Mouse (Mus musculus) right cerebral cortex, adult 2 months (tissue): Measurements from ENCODE around the gene Spin1.

Experiments
- DNase-seq, 2 experiments: peaks; one replicate each; pipeline ENCODE4 v3.0.0; 2021 to 2022; ENCODE audit warnings: low spot score in 2 of 2

Spin1 gene

GRCm38 (mm10) chr13:51136315-51136714 is 35.6 kb downstream of the Spin1 start:
- no peak for DNase-seq

DNA sequence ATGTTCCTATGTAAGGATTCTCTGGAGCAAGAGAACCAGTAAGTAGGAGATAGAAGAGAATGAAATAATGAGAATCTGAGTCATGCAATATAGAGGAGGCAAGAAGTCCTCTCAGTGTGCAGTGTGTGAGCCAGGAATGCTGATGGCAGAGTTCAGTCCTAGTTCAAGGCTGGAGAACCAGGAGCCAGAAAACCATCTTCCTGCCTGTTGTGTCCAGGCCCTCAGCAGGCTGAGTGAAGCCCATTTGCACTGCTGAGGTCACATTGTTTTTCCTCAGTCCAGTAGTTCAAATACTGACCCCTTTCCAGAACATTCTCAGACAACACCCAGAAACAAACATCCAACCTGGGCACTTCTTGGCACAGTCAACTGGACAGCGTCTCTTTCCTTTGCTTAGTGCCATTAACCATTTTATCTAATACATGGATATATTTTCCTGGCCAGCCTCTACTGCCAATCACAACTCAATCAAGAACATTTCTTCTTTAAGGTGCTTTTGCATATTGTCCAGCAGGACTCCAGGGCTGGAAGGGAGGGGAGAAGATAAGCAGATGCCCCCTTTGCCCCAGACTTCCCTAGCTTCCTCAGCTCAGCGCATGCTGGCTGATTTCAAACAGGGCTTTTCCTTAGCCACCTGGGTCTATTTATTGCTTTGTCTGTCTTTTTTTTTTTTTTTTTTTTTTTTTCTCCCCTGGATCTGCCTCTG is 36.5 kb downstream of the Spin1 start:
- no peak for DNase-seq

GRCm38 (mm10) chr13:51137702-51138031 is 37.0 kb downstream of the Spin1 start:
- DNase-seq, result no peak

GRCm38 (mm10) chr13:51147106-51147505 is 46.4 kb downstream of the Spin1 start:
- no peak for DNase-seq

GRCm38 (mm10) chr13:51152966-51153669 is 52.4 kb downstream of the Spin1 start:
- no peak for DNase-seq

DNA sequence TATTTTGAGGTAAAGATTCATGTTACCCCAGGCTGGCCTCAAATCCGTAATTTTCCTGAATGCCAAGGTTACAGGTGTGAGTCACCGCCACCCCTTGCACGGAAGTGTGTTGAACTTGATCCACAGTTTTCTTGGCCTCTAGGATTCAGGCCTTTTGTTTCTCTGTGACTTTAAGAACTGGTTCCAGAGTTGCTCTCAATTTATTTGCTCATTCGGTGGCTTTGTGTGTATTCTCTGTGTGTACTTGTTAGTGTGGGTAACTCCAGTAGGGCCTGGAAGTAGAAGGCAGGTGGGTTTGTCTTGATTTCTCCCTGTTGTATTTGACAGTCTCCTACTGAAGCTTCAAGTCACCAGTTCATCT is 53.0 kb downstream of the Spin1 start:
- DNase-seq, result no peak

- DNase-seq, result no peak
Observed at GRCm38 (mm10) chr13:51155178-51156013, 54.7 kb downstream of the Spin1 start.

DNA sequence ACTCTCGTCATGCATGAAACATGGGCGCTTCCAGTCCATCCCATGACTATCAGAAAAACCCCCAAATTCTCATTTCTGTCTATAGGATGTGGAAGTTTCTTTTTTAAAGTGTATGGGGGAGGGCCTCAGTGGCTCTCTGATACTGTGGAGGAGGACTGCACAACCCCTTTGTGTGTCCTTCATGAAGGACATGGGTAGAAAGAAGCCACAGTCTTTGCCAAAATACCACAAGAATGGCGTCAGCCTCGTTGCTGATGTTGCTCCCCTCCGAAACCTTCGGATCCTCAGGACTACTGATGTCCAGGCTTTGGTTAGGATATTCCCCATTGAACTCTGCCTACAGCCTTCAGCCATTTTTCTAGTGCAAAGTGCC is 55.3 kb downstream of the Spin1 start:
- DNase-seq, result no peak

GRCm38 (mm10) chr13:51157291-51157690 is 56.6 kb downstream of the Spin1 start:
- DNase-seq, result no peak

DNA sequence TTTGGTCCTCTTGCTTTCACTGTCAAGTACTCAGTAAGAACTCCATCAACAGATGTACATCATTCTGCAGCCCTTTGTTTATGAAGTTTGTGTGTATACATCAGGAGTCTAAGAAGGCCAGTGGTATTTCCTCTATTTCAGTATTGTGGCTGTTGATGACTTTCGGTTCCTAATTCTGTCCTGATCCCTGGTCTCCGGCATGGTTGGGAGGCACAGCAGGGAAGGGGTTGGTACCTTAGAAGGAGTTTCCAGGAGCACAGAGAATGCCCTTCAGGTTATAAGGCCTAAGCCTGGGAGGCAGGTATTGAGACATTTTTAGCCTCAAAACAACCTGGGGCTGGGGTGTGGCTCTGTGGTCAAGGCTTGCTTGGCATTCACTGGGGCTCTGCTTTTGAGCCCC is 61.0 kb downstream of the Spin1 start:
- DNase-seq, result no peak

GRCm38 (mm10) chr13:51162246-51162645 is 61.6 kb downstream of the Spin1 start:
- DNase-seq, result no peak

- no peak for DNase-seq
Observed at GRCm38 (mm10) chr13:51166711-51167110, 66.0 kb downstream of the Spin1 start.

DNA sequence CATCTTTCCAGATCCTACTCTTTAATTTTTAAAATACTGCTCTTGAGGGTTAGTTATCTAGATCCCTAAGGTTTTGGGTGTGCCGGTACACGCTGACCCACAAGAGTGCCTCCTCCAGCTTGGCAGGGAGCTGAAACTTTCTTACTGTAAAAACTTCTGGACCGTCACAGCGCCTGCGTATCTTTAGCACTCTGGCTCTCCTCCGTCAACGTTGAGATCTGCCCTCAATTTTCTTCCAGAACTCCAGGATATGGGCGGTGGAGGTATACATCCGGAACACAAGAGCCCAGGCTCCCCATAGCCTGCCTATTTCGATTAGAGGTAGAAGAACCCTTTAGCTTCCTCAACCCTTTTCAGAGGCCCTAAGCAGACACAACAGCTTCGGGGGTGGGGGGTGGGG is 69.5 kb downstream of the Spin1 start:
- DNase-seq, result no peak

- peak in 1 of 2 experiments; percentile 28 for DNase-seq
Observed at GRCm38 (mm10) chr13:51170691-51171680, 70.3 kb downstream of the Spin1 start, which contains the start of gene Nxnl2. TSS of gene Nxnl2 (plus strand) at chr13:51171022.

DNA sequence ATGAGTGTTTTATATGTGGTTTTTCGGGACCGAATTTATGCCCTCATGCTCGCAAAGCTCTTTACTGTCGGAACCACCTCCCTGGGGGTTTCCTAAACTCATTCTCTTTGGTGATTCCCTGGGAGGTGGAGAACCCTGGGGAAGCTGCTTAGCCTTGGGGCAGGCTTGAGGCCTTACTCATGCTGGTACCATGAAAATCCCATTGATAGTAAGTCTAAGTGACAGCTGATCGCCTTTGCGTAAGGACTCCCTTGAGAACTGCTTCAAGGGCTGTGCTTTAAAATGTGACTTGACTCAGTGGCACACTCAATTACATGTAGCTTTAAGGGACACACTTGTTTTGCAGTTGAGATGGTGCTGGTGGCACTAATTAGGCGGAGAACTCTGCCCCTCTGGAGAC is 71.9 kb downstream of the Spin1 start:
- no peak for DNase-seq

- DNase-seq, result no peak
Observed at GRCm38 (mm10) chr13:51178932-51179331, 78.3 kb downstream of the Spin1 start.

DNA sequence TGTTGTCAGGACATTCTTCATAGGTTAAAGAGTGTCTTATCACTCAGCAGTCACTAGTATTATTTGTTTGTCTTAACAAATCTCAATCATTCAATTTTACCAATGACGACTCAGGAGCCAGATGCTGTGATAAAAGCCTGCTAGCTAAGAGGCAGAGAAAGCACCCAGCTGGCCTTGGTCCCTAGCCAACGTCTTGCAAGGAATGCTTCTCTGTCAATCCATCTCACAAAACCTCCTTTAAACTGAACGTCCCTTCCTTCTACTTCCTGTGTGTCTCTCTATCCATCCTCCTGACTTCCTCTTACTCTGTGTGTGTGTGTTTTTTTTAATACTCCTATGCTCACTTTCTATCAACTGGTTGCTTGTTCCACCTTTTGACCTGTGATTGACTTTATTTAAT is 78.7 kb downstream of the Spin1 start:
- no peak for DNase-seq

- DNase-seq, result no peak
Observed at GRCm38 (mm10) chr13:51182236-51182635, 81.6 kb downstream of the Spin1 start.

DNA sequence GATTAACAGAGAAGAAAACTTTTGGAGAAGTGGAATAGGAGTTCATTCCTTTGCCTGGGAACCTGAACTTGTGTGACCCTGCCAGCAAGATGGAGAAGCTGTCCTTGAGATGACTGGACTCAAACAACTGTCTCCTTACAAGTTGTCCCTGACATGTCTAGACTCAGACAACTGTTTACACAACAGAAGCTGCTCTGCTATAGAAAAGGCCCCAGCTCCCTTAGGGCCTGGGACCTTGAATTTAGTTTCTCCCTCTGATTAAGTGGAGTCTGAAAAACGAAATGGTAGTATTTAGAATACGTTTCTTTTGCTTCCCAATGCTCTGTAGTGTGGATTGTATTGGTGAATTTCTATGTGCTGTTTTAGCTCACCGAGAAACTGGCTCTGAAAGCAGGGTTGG is 84.2 kb downstream of the Spin1 start:
- DNase-seq, result no peak

- DNase-seq, result no peak
Observed at GRCm38 (mm10) chr13:51190336-51190735, 89.7 kb downstream of the Spin1 start.

DNA sequence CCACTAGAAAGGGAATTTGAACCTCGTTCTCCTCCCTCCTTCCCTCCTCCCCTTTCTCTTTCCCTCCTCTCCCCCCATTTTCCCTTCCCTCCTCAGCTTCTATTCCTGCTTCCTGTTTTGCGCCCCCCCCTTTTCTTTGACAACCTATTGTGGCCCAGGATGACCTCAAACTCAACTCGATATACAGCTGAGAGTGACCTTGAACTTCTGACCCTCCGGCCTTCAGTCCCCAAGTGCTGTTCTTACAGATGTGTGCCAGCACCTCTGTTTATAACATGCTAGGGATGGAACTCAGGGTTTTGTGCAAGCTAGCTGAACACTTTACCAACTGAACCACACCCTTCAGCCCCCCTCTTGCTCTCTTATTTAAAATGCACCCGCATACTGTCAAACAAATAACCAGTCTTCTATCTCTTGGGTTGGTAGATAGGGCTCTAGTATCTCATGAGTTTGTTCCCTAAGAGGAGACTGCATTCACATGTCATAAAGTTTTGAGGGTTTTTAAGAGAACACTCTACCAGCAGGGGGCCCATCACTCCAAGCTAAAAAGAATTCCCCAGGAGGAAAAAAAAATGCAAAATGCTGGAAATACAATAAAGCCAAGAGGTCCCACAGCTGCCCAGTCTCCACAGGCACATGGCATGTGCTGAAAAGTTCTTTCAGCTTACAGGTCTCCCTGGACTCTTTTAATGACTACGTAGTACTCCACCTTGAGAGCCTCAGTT is 90.9 kb downstream of the Spin1 start:
- DNase-seq, result peak in 1 of 2 experiments; percentile 57
